Mouse (Mus musculus): ENCODE measurements around the gene Sptan1. TPM values are rescaled to one million over a fixed set of nuclear protein-coding genes. Genes with fewer than 3 reads are reported as not detected.
A peak's percentile ranks its signal among the peaks of the same experiment; 100 is the strongest.

The Sptan1 gene
- polyA plus RNA-seq, 1 experiment, result 167 TPM

DNA sequence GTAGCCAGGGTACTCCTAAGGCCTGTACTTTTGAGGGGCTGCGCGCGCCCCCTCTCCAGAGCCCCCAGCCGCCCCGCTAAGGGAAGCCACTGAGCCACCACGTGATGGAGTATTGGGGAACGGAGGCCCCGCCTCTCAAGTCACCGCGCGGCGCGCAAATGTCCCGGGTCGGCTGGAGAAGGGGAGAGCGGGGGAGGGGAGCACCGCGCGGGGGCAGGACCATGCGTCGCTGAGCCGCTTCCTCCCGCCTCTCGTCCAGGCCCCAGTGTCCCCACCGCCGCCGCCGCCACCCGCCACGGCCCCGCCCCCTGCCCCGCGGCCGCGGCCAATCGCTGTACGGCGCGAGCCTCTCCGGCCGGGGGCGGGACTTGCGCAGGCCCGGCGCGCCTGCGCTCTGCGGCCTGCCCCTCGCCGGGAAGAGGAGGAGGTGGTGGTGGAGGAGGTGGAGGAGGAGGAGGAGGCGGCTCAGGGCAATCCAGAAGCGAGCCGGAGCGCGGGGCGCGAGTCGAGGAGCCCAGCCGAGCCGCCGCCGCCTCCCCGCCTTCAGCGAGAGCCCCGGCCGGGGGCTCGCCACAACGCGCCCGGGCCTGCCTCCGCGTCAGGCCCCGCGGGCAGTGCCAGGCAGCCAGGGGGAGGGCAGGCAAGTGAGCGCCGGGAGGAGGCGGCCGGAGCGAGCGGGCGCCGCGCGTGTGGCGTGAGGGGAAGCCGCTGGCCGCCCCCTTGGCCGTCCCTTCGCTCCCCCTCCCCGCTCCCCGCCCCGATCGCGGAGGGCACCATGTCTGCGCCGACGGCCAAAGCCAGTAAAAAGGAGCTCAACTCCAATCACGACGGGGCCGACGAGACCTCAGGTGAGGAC, 100.9 kb downstream of the Sptan1 start:
- Histone ChIP-seq H3K27me3 (ENCODE audit: control insufficient read depth, insufficient read depth, insufficient read length) (no peaks in the 10 kb centered on the region), H3K4me3 (peak overlapping the region; percentile 52), H3K4me2 (ENCODE audit: low read depth) (peak overlapping the region; percentile 87), H3ac (ENCODE audit: control insufficient read depth, insufficient read length) (peak overlapping the region; percentile 81), H3K36me3 (ENCODE audit: control insufficient read depth, insufficient read depth) (peaks cover 24% of the 10 kb centered on the region), H3K79me2 (ENCODE audit: control insufficient read depth, insufficient read depth) (peaks cover 59% of the 10 kb centered on the region)
- TF ChIP-seq TCF12 (IDR thresholded peaks at IDR 0.05; ENCODE audit: insufficient read depth, poor library complexity, severe bottlenecking) (no peak), SRF (IDR thresholded peaks at IDR 0.05; ENCODE audit: control insufficient read depth, insufficient read length, low read depth) (no peak), USF1 (IDR thresholded peaks at IDR 0.05; ENCODE audit: low read depth) (peak; percentile 87), POLR2A (IDR thresholded peaks at IDR 0.05; ENCODE audit: insufficient read length, low read depth) (peak; percentile 79), POLR2AphosphoS2 (IDR thresholded peaks at IDR 0.05; ENCODE audit: insufficient read length, low read depth) (peak; percentile 75), REST (IDR thresholded peaks at IDR 0.05; ENCODE audit: insufficient read depth, insufficient read length) (peak; percentile 3)

DNA sequence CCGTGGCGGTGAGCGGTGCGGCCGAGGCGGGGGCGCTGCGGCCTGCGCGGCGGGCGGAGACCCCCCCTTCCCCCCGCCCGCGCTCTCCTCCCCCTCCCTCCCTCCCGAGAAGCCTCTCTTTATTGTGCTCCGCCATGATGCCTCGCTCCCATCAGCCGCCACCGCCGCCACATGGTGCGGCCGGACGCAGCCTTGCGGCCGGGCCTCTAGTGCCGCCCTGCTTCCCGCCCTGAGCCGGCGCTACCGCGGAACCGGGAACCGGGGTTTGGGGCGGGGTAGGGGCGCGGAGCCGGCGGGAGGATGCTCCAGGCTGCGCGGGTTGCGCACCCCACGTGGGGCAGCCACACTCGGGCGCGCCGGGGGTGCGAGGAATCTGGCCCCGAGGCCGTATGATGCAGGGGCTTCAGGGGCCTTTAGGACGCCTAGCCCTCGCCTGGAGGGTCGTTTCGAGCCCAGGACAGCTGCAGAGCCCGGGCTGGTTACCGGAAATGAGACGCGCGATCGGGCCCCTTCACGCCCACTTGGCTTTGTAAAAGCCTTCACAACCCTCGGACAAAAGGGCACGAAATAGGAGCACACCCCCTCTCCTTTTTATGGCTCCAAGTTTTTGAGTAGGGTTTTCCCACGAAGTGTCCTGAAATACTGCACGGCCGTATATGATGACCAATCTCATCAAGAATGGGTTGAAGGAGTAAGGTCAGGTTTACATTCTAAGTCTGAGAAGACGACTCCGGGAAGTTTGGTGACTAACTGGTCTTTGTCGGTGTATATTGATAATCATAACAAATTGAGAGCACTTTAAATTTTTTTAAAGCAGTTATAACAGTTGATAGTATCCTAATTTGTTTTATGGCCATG, 101.9 kb downstream of the Sptan1 start:
- Histone ChIP-seq H3K79me2 (ENCODE audit: control insufficient read depth, insufficient read depth) (peaks cover 59% of the 10 kb centered on the region), H3K4me3 (peak overlapping the region; percentile 52), H3ac (ENCODE audit: control insufficient read depth, insufficient read length) (peak overlapping the region; percentile 81), H3K36me3 (ENCODE audit: control insufficient read depth, insufficient read depth) (peaks cover 25% of the 10 kb centered on the region), H3K4me2 (ENCODE audit: low read depth) (peak overlapping the region; percentile 83), H3K27me3 (ENCODE audit: control insufficient read depth, insufficient read depth, insufficient read length) (no peaks in the 10 kb centered on the region)
- TF ChIP-seq MYOD1 (IDR thresholded peaks at IDR 0.05; ENCODE audit: control insufficient read depth in 1 of 3, insufficient read length in 2 of 3, low read depth in 2 of 3) (peak in 1 of 3 experiments; percentile 1), TCF12 (IDR thresholded peaks at IDR 0.05; ENCODE audit: insufficient read depth, poor library complexity, severe bottlenecking) (no peak), MYOG (IDR thresholded peaks at IDR 0.05; ENCODE audit: control insufficient read depth in 1 of 3, insufficient read depth in 1 of 3, insufficient read length in 2 of 3, low read depth in 2 of 3) (peak in 1 of 3 experiments; percentile 17), POLR2A (IDR thresholded peaks at IDR 0.05; ENCODE audit: insufficient read length, low read depth) (peak; percentile 33)

DNA sequence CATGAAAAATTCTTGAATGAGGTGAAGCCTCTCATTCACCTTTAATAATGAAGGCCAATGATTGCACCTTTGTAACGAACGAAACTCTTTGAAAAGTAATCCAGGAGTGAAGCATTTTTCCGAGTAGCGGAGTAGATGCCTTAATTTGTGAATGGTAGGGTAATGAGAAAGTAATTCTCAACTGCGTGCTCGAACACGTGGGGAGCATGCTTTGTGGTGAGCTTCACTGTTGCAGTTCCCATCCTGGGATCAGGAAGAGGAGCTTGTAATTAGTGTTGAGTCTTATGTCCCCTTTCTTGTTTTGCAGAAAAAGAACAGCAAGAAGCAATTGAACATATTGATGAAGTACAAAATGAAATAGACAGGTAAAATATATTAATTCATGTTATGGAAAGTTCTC, 102.6 kb downstream of the Sptan1 start:
- H3K27me3 ChIP-seq (ENCODE audit: control insufficient read depth, insufficient read depth, insufficient read length), result no peaks in the 10 kb centered on the region
- peaks cover 32% of the 10 kb centered on the region for H3K36me3 ChIP-seq (ENCODE audit: control insufficient read depth, insufficient read depth)
- TF ChIP-seq USF1 (IDR thresholded peaks at IDR 0.05; ENCODE audit: low read depth) (no peak), MYOD1 (IDR thresholded peaks at IDR 0.05; ENCODE audit: control insufficient read depth in 1 of 3, insufficient read length in 2 of 3, low read depth in 2 of 3) (no peak), REST (IDR thresholded peaks at IDR 0.05; ENCODE audit: insufficient read depth, insufficient read length) (no peak)
- peak overlapping the region; percentile 83 for H3K4me2 ChIP-seq (ENCODE audit: low read depth)
- no peak overlapping the region for H3ac ChIP-seq (ENCODE audit: control insufficient read depth, insufficient read length)
- H3K4me3 ChIP-seq, result peak overlapping the region; percentile 52
- H3K79me2 ChIP-seq (ENCODE audit: control insufficient read depth, insufficient read depth), result peaks cover 57% of the 10 kb centered on the region

DNA sequence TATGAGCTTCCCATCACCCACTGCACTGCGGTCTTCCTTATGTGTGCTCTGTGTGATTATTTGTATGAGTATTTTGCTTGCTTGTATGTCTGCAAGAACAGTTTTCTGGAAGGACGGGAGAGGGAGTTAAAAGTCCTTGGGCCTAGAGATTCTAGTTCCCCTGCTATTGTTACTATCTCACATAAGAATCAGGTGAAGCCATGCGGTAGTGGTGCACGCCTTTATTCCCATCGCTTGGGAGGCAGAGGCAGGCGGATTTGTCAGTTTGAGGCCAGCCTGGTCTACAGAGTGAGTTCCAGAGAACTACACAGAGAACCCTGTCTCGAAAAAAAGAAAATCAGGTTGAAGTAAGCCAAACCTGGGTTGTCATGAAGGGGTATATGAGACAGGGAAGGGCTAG, 107.5 kb downstream of the Sptan1 start:
- no peak overlapping the region for H3ac ChIP-seq (ENCODE audit: control insufficient read depth, insufficient read length)
- no peaks in the 10 kb centered on the region for H3K27me3 ChIP-seq (ENCODE audit: control insufficient read depth, insufficient read depth, insufficient read length)
- H3K79me2 ChIP-seq (ENCODE audit: control insufficient read depth, insufficient read depth), result peaks cover 21% of the 10 kb centered on the region
- TF ChIP-seq MAX (IDR thresholded peaks at IDR 0.05; ENCODE audit: low read depth) (no peak), MYOD1 (IDR thresholded peaks at IDR 0.05; ENCODE audit: control insufficient read depth in 1 of 3, insufficient read length in 2 of 3, low read depth in 2 of 3) (no peak), POLR2A (IDR thresholded peaks at IDR 0.05; ENCODE audit: insufficient read length, low read depth) (no peak), POLR2AphosphoS2 (IDR thresholded peaks at IDR 0.05; ENCODE audit: insufficient read length, low read depth) (no peak), SRF (IDR thresholded peaks at IDR 0.05; ENCODE audit: control insufficient read depth, insufficient read length, low read depth) (no peak), REST (IDR thresholded peaks at IDR 0.05; ENCODE audit: insufficient read depth, insufficient read length) (no peak), E2F4 (IDR thresholded peaks at IDR 0.05; ENCODE audit: insufficient read depth) (no peak), TCF3 (IDR thresholded peaks at IDR 0.05; ENCODE audit: insufficient read length, low read depth) (no peak), MYOG (IDR thresholded peaks at IDR 0.05; ENCODE audit: control insufficient read depth in 1 of 3, insufficient read depth in 1 of 3, insufficient read length in 2 of 3, low read depth in 2 of 3) (no peak), USF1 (IDR thresholded peaks at IDR 0.05; ENCODE audit: low read depth) (no peak), CEBPB (IDR thresholded peaks at IDR 0.05; ENCODE audit: insufficient read depth, poor library complexity, severe bottlenecking) (no peak), TCF12 (IDR thresholded peaks at IDR 0.05; ENCODE audit: insufficient read depth, poor library complexity, severe bottlenecking) (no peak)
- H3K36me3 ChIP-seq (ENCODE audit: control insufficient read depth, insufficient read depth), result peaks cover 40% of the 10 kb centered on the region
- no peak overlapping the region for H3K4me3 ChIP-seq
- H3K4me2 ChIP-seq (ENCODE audit: low read depth), result no peak overlapping the region

DNA sequence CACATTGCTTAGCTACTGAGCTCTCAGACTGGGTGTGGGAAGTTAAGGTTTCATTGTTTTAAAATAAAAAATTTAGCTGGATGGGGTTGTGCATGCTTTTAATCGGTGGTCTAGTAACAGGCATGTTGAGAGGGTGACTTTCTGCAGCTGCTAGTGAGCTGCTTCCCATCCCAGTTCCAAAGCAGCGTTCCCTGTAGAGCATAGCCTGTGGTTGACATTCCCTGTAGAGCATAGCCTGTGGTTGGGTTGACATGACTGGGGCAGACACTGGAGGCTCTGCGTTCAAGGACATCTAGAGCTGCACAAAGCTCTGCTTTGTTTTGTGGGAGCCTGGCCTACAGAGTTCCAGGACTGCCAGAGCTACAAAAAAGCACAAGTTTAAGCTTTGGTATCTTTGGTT, 107.9 kb downstream of the Sptan1 start:
- Histone ChIP-seq H3K27me3 (ENCODE audit: control insufficient read depth, insufficient read depth, insufficient read length) (no peaks in the 10 kb centered on the region), H3K4me3 (no peak overlapping the region), H3K79me2 (ENCODE audit: control insufficient read depth, insufficient read depth) (peaks cover 17% of the 10 kb centered on the region), H3K36me3 (ENCODE audit: control insufficient read depth, insufficient read depth) (peaks cover 40% of the 10 kb centered on the region), H3ac (ENCODE audit: control insufficient read depth, insufficient read length) (no peak overlapping the region), H3K4me2 (ENCODE audit: low read depth) (no peak overlapping the region)
- TF ChIP-seq POLR2AphosphoS2 (IDR thresholded peaks at IDR 0.05; ENCODE audit: insufficient read length, low read depth) (no peak), POLR2A (IDR thresholded peaks at IDR 0.05; ENCODE audit: insufficient read length, low read depth) (peak; percentile 23), CEBPB (IDR thresholded peaks at IDR 0.05; ENCODE audit: insufficient read depth, poor library complexity, severe bottlenecking) (no peak)
